Mouse (Mus musculus) forebrain, embryonic 11.5 days (tissue): ENCODE data around the gene Epsti1. TPM values are rescaled to one million over a fixed set of nuclear protein-coding genes. Genes with fewer than 3 reads are reported as not detected.

Experiments
- ATAC-seq: fragments of 200-750 bp; cut with Nextera tagmentation; replicated peaks from 2 replicates; pipeline ENCODE4 v1.8.0; 2017; ENCODE audit warnings: moderate TSS enrichment; ENCODE audit not compliant: low FRiP score
- DNase-seq: peaks from one replicate; pipeline ENCODE4 v3.0.0-alpha.2; 2017; ENCODE audit warnings: low spot score
- H3K27ac ChIP-seq: fragments of 300-500 bp; sonication (generic); 2 replicates; pipeline ENCODE4 v1.5.1; 2014; ENCODE audit warnings: low read depth, low read length
- H3K27me3 ChIP-seq: fragments of 300-500 bp; sonication (generic); 2 replicates; pipeline ENCODE4 v1.6.1; 2014; ENCODE audit warnings: mild to moderate bottlenecking, low read length, mixed read lengths; ENCODE audit not compliant: control insufficient read depth, insufficient read depth
- H3K36me3 ChIP-seq: fragments of 300-500 bp; sonication (generic); 2 replicates; pipeline ENCODE4 v1.6.1; 2014; ENCODE audit warnings: mild to moderate bottlenecking, low read length, moderate library complexity, mixed read lengths; ENCODE audit not compliant: control insufficient read depth, insufficient read depth
- H3K4me1 ChIP-seq: fragments of 300-500 bp; sonication (generic); replicated peaks from 2 replicates; pipeline ENCODE4 v1.6.1; 2014; ENCODE audit warnings: low read length, mixed read lengths; ENCODE audit not compliant: control insufficient read depth, insufficient read depth
- H3K4me2 ChIP-seq: fragments of 300-500 bp; sonication (generic); 2 replicates; pipeline ENCODE4 v1.6.1; 2014; ENCODE audit warnings: low read depth, mild to moderate bottlenecking, low read length, moderate library complexity, mixed read lengths; ENCODE audit not compliant: severe bottlenecking
- H3K4me3 ChIP-seq: fragments of 300-500 bp; sonication (generic); 2 replicates; pipeline ENCODE4 v1.5.1; 2014; ENCODE audit warnings: low read depth, low read length
- H3K9ac ChIP-seq: fragments of 300-500 bp; sonication (generic); 2 replicates; pipeline ENCODE4 v1.6.1; 2014; ENCODE audit warnings: low read length
- H3K9me3 ChIP-seq: fragments of 300-500 bp; sonication (generic); 2 replicates; pipeline ENCODE4 v1.6.1; 2016; ENCODE audit warnings: low read length, mixed read lengths; ENCODE audit not compliant: control insufficient read depth
- WGBS: fragments of 180-500 bp; shearing (Covaris S2); extraction: QIAGEN DNeasy Blood & Tissue Kit; methylation state at CpG from one replicate; pipeline ENCODE4 v1.1.7; 2014; 5-methylcytosine and 5-hydroxymethylcytosine counted together
- polyA plus RNA-seq: library from polyadenylated mRNA; unstranded; fragments of >200 nt; fragmentation: Nextera tagmentation; extraction: Ambion mirVana; gene quantifications from 2 replicates; pipeline ENCODE4 v1.2.1, GENCODE M21; 2014

Epsti1 gene
- polyA plus RNA-seq, 1 experiment from 2014 or later: 0.16 TPM

- DNase-seq: no peak
- no peak overlapping the region for H3K27ac ChIP-seq
- no peaks in the 10 kb centered on the region for H3K4me1 ChIP-seq
- H3K4me3 ChIP-seq: no peak overlapping the region
- no peaks in the 10 kb centered on the region for H3K36me3 ChIP-seq
- no peak overlapping the region for H3K9ac ChIP-seq
- H3K4me2 ChIP-seq: no peak overlapping the region
- no peaks in the 10 kb centered on the region for H3K27me3 ChIP-seq
- 92% methylated on average over 3 of the region's 3 CpGs for WGBS
- ATAC-seq: no peak
- no peaks in the 10 kb centered on the region for H3K9me3 ChIP-seq
These were observed 1.5 kb upstream of the Epsti1 start for GRCm38 (mm10) chr14:77902541-77902940.

GRCm38 (mm10) chr14:77905466-77905865, 1.4 kb downstream of the Epsti1 start:
- WGBS: 72% methylated on average over 5 of the region's 5 CpGs
- H3K4me3 ChIP-seq: no peak overlapping the region
- DNase-seq (no peak), ATAC-seq (no peak)
- no peaks in the 10 kb centered on the region for H3K4me1 ChIP-seq
- no peaks in the 10 kb centered on the region for H3K9me3 ChIP-seq
- no peak overlapping the region for H3K4me2 ChIP-seq
- no peaks in the 10 kb centered on the region for H3K36me3 ChIP-seq
- no peak overlapping the region for H3K9ac ChIP-seq
- H3K27ac ChIP-seq: no peak overlapping the region
- no peaks in the 10 kb centered on the region for H3K27me3 ChIP-seq

GRCm38 (mm10) chr14:77906586-77906985, 2.5 kb downstream of the Epsti1 start:
- ATAC-seq: no peak
- no peaks in the 10 kb centered on the region for H3K36me3 ChIP-seq
- no peak overlapping the region for H3K9ac ChIP-seq
- WGBS: 90% methylated on average over 5 of the region's 5 CpGs
- no peaks in the 10 kb centered on the region for H3K4me1 ChIP-seq
- no peak overlapping the region for H3K4me3 ChIP-seq
- no peak overlapping the region for H3K27ac ChIP-seq
- no peak for DNase-seq
- H3K4me2 ChIP-seq: no peak overlapping the region
- no peaks in the 10 kb centered on the region for H3K9me3 ChIP-seq
- H3K27me3 ChIP-seq: no peaks in the 10 kb centered on the region

GRCm38 (mm10) chr14:77915776-77916175, 11.7 kb downstream of the Epsti1 start:
- Histone ChIP-seq H3K4me1 (no peaks in the 10 kb centered on the region), H3K4me3 (no peak overlapping the region), H3K27ac (no peak overlapping the region), H3K9me3 (no peaks in the 10 kb centered on the region; the same call in 1 of the 2 replicates), H3K9ac (no peak overlapping the region), H3K27me3 (no peaks in the 10 kb centered on the region), H3K36me3 (no peaks in the 10 kb centered on the region), H3K4me2 (no peak overlapping the region)
- WGBS: 20% methylated on average over 5 of the region's 5 CpGs
- DNase-seq: no peak
- ATAC-seq: no peak

GRCm38 (mm10) chr14:77921641-77922040, 17.6 kb downstream of the Epsti1 start:
- no peaks in the 10 kb centered on the region for H3K36me3 ChIP-seq
- no peak for ATAC-seq
- H3K27ac ChIP-seq: no peak overlapping the region
- no peak overlapping the region for H3K4me2 ChIP-seq
- H3K9ac ChIP-seq: no peak overlapping the region
- 89% methylated on average over 8 of the region's 8 CpGs for WGBS
- H3K4me3 ChIP-seq: no peak overlapping the region
- no peaks in the 10 kb centered on the region for H3K27me3 ChIP-seq
- H3K9me3 ChIP-seq: no peaks in the 10 kb centered on the region
- no peaks in the 10 kb centered on the region for H3K4me1 ChIP-seq
- no peak for DNase-seq

- 92% methylated on average over 6 of the region's 6 CpGs for WGBS
- no peak for ATAC-seq
- H3K4me3 ChIP-seq: no peak overlapping the region
These were observed 19.2 kb downstream of the Epsti1 start for GRCm38 (mm10) chr14:77923076-77923865.

GRCm38 (mm10) chr14:77925414-77925813, 21.4 kb downstream of the Epsti1 start:
- Histone ChIP-seq H3K9ac (no peak overlapping the region), H3K4me3 (no peak overlapping the region), H3K27ac (no peak overlapping the region), H3K36me3 (no peaks in the 10 kb centered on the region), H3K4me1 (no peaks in the 10 kb centered on the region), H3K27me3 (no peaks in the 10 kb centered on the region), H3K4me2 (no peak overlapping the region), H3K9me3 (no peaks in the 10 kb centered on the region)
- no peak for DNase-seq
- ATAC-seq: no peak
- 85% methylated on average over 10 of the region's 10 CpGs for WGBS

More at GRCm38 (mm10) chr14:77923076-77923865, 19.2 kb downstream of the Epsti1 start:
- H3K36me3 ChIP-seq: no peaks in the 10 kb centered on the region
- H3K9ac ChIP-seq: no peak overlapping the region
- H3K27ac ChIP-seq: no peak overlapping the region
- H3K9me3 ChIP-seq: no peaks in the 10 kb centered on the region
- no peaks in the 10 kb centered on the region for H3K4me1 ChIP-seq
- no peak overlapping the region for H3K4me2 ChIP-seq
- no peaks in the 10 kb centered on the region for H3K27me3 ChIP-seq
- DNase-seq: no peak

- Histone ChIP-seq H3K9me3 (no peaks in the 10 kb centered on the region), H3K27me3 (no peaks in the 10 kb centered on the region), H3K4me1 (no peaks in the 10 kb centered on the region), H3K9ac (no peak overlapping the region), H3K4me3 (no peak overlapping the region), H3K4me2 (no peak overlapping the region), H3K36me3 (no peaks in the 10 kb centered on the region), H3K27ac (no peak overlapping the region)
- WGBS: 62% methylated on average over 3 of the region's 3 CpGs
- ATAC-seq (no peak), DNase-seq (no peak)
These were observed 22.7 kb downstream of the Epsti1 start for GRCm38 (mm10) chr14:77926718-77927117.

- Histone ChIP-seq H3K4me1 (no peaks in the 10 kb centered on the region), H3K27me3 (no peaks in the 10 kb centered on the region), H3K9me3 (no peaks in the 10 kb centered on the region), H3K4me2 (no peak overlapping the region), H3K36me3 (no peaks in the 10 kb centered on the region), H3K9ac (no peak overlapping the region), H3K27ac (no peak overlapping the region), H3K4me3 (no peak overlapping the region)
- no peak for ATAC-seq
- DNase-seq: peak; percentile 72
- WGBS: 40% methylated on average over 6 of the region's 6 CpGs
These were observed 24.0 kb downstream of the Epsti1 start for GRCm38 (mm10) chr14:77928021-77928420.
